Mouse (Mus musculus): Measurements from ENCODE around the gene Noc2l. TPM values are rescaled to one million over a fixed set of nuclear protein-coding genes. Genes with fewer than 3 reads are reported as not detected.

The Noc2l gene
- polyA plus RNA-seq, 1 experiment from 2014 or later = 78.0 TPM

DNA sequence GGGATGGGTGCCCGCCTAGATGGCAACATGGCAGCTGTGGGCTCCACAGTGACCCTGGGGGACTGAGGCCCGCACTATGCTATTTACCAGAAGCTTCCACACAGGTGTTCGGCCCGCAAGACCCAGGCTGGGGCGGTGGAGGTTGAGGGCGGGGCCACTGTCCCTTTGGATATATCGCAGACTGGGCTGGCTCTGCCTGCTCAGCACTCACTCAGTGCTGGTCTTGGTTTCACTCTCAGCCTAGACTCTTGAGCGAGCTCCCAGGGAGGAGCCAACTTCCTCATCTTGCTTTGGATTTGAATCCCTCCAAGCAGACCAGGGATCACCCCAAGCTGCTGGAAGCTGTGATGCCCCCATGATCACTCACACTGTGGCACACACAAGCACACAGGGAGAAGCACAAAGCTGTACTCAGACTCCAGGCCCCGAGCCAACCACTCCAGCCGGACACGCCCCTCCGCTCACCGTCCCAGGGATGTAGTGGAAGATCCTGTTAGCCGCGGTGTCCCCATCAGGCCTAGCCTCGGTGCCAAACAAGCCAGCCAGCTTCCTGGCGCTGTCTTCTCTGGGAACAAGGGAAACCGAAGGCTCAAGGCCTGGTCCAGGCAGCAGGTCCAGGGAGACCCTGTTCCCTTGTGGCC, 7.9 kb upstream of the Noc2l start:
- H3K9me3 ChIP-seq (ENCODE audit: control insufficient read depth, low read length) = no peaks in the 10 kb centered on the region
- DNase-seq (ENCODE audit: low spot score) (no peak), ATAC-seq (ENCODE audit: low FRiP score) (0 out of 2 replicates have a peak, but pooled peaks have one; percentile 15)
- 41% methylated on average over 18 of the region's 18 CpGs for WGBS
- no peaks in the 10 kb centered on the region for H3K27me3 ChIP-seq (ENCODE audit: control insufficient read depth, insufficient read depth, low read length)
- no peak overlapping the region for H3K27ac ChIP-seq (ENCODE audit: low read depth, low read length)
- no peak overlapping the region for H3K9ac ChIP-seq (ENCODE audit: low read depth, low read length)
- no peak overlapping the region for H3K4me3 ChIP-seq (ENCODE audit: low read depth, low read length)
- no peak overlapping the region for H3K4me2 ChIP-seq (replicated peaks; ENCODE audit: low read depth, low read length)
- no peaks in the 10 kb centered on the region for H3K4me1 ChIP-seq (replicated peaks; ENCODE audit: control insufficient read depth, insufficient read depth, low read length)
- H3K36me3 ChIP-seq (ENCODE audit: control insufficient read depth, insufficient read depth, low read length) = peaks cover 18% of the 10 kb centered on the region; the same call in 1 of the 2 replicates

DNA sequence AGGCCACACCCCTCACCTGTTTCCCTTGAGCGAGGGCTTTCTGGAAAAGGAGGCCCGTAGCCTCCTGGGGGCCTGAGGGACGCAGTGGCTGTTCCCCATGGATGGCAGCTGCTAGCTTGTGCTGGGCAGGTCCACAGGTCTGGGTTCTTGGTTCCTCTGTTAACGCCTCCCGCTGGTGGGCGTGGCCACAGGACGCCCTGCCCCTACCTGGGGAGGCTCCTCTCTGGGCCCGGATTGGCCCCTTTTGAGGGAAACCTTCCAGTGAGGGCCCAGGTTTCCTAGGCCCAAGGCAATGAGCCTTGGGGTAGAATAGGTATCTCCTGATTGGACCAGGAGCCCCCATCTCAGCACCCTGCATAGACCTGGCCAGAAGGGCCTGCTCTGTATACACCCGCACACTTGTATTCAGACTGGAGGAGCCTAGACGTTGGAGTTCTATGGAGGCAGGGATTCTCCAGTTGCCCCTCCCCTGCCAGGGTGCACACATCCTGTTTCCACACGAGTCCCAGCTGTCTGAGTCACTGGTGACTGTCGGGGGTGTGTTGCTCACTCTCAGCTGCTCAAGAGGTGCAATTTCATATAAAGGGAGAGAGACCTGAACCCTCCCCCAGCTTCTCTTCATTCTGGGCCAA, 7.3 kb upstream of the Noc2l start:
- Histone ChIP-seq H3K36me3 (ENCODE audit: control insufficient read depth, insufficient read depth, low read length) (peaks cover 18% of the 10 kb centered on the region; the same call in 1 of the 2 replicates), H3K4me3 (ENCODE audit: low read depth, low read length) (no peak overlapping the region), H3K27ac (ENCODE audit: low read depth, low read length) (no peak overlapping the region), H3K9ac (ENCODE audit: low read depth, low read length) (no peak overlapping the region), H3K9me3 (ENCODE audit: control insufficient read depth, low read length) (no peaks in the 10 kb centered on the region), H3K4me2 (replicated peaks; ENCODE audit: low read depth, low read length) (no peak overlapping the region), H3K27me3 (ENCODE audit: control insufficient read depth, insufficient read depth, low read length) (no peaks in the 10 kb centered on the region), H3K4me1 (replicated peaks; ENCODE audit: control insufficient read depth, insufficient read depth, low read length) (0 out of 2 replicates have a peak, but pooled peaks cover 1% of the 10 kb centered on the region)
- WGBS = 28% methylated on average over 12 of the region's 12 CpGs
- ATAC-seq (ENCODE audit: low FRiP score) = 0 out of 2 replicates have a peak, but pooled peaks have one; percentile 15
- DNase-seq (ENCODE audit: low spot score) = no peak

DNA sequence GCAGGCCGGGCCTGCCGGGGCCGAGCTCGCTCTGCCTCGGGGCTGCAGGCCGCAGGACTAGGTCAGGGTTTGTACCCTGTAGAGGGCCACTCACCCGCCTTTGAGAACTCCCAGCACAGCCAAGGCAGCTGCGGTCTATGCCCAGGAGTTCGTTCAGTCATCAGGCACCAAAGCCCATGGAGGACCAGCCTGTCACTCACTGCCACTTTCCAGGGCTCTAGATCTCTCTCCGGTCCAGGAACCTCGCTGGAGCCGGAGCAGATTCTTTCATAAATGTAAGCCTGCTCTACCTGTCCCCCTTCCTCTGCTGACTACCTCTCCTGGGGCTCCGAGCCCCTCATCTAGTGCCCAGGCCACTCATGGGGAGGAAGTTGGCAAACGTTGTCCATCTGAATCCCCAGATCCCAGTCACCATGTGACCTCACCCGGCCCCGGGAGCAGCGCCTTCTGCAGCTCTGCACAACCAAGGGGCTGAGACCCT, 1.7 kb upstream of the Noc2l start:
- Histone ChIP-seq H3K27ac (ENCODE audit: low read depth, low read length) (peak overlapping the region; percentile 74), H3K4me2 (replicated peaks; ENCODE audit: low read depth, low read length) (peak overlapping the region; percentile 87), H3K4me1 (replicated peaks; ENCODE audit: control insufficient read depth, insufficient read depth, low read length) (0 out of 2 replicates have a peak, but pooled peaks cover 3% of the 10 kb centered on the region), H3K4me3 (ENCODE audit: low read depth, low read length) (peak overlapping the region; percentile 65), H3K9me3 (ENCODE audit: control insufficient read depth, low read length) (no peaks in the 10 kb centered on the region), H3K9ac (ENCODE audit: low read depth, low read length) (peak overlapping the region; percentile 48), H3K27me3 (ENCODE audit: control insufficient read depth, insufficient read depth, low read length) (no peaks in the 10 kb centered on the region), H3K36me3 (ENCODE audit: control insufficient read depth, insufficient read depth, low read length) (peaks cover 18% of the 10 kb centered on the region; the same call in 1 of the 2 replicates)
- DNase-seq (ENCODE audit: low spot score) (peak; percentile 47), ATAC-seq (ENCODE audit: low FRiP score) (peak; percentile 33; the same call in 1 of the 2 replicates)
- 2% methylated on average over 17 of the region's 17 CpGs for whole genome bisulfite sequencing

DNA sequence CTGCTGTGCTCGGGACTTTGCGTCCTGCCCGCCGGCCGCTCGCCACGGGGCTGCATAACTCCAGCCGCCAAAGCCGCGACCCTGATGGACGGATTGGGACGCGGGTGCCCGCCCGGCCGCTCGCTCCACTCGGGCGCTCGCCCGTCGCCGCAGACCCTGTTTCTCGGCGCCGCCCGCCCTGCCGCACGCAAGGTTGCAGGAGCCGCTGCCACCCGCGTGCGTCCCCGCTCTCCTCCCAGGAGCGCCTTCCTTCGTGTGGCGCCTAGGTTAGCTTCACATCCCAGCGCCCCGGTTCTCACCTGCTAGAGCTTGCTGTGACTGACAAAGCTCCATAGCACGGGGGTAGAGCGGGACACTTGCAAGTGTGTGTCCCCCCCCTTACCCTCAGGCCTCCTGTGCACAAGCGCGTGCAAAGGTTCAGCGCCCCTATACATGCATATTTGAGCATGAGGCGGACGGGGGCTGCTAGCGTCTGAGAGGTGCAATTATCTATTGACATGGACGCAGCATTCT, 1.1 kb upstream of the Noc2l start, which contains the start of gene Plekhn1:
Plekhn1 (minus strand) TSS at position 157 of the 513 bp plus-strand sequence.
- H3K4me3 ChIP-seq (ENCODE audit: low read depth, low read length) = peak within 1 kb of the TSS; percentile 94
- no peaks in the 10 kb centered on the region for H3K9me3 ChIP-seq (ENCODE audit: control insufficient read depth, low read length)
- ATAC-seq (ENCODE audit: low FRiP score) (peak; percentile 54), DNase-seq (ENCODE audit: low spot score) (peak; percentile 86)
- H3K36me3 ChIP-seq (ENCODE audit: control insufficient read depth, insufficient read depth, low read length) = peaks cover 15% of the 10 kb centered on the region; the same call in 1 of the 2 replicates
- H3K4me2 ChIP-seq (replicated peaks; ENCODE audit: low read depth, low read length) = peak within 1 kb of the TSS; percentile 87
- H3K27me3 ChIP-seq (ENCODE audit: control insufficient read depth, insufficient read depth, low read length) = no peaks in the 10 kb centered on the region
- H3K27ac ChIP-seq (ENCODE audit: low read depth, low read length) = peak within 1 kb of the TSS; percentile 88
- H3K4me1 ChIP-seq (replicated peaks; ENCODE audit: control insufficient read depth, insufficient read depth, low read length) = 0 out of 2 replicates have a peak, but pooled peaks cover 3% of the 10 kb centered on the region
- H3K9ac ChIP-seq (ENCODE audit: low read depth, low read length) = peak within 1 kb of the TSS; percentile 48
- under 1% methylated on average over 31 of the region's 48 CpGs for WGBS

DNA sequence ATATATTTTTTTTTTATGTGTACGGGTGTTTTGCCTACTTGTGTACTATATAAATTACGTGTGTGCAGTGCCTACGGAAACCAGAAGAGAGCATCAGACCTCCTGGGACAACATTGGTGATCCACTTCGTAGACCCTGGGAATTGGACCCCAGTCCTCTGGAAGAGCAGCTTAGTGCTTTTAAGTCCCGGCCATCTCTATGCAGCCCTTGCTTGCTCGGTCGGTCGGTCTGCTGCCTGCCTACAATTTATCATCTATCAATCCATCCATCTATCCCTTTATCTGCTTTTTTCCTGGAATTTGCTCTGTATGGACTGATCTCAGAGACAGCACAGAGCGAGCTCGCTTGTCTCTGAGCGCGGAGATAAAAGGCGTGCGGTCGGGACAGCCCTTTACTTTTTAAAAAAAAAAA, 445 bp upstream of the Noc2l start:
- Histone ChIP-seq H3K27me3 (ENCODE audit: control insufficient read depth, insufficient read depth, low read length) (no peaks in the 10 kb centered on the region), H3K9ac (ENCODE audit: low read depth, low read length) (peak overlapping the region; percentile 44), H3K36me3 (ENCODE audit: control insufficient read depth, insufficient read depth, low read length) (peaks cover 14% of the 10 kb centered on the region; the same call in 1 of the 2 replicates), H3K9me3 (ENCODE audit: control insufficient read depth, low read length) (no peaks in the 10 kb centered on the region), H3K4me3 (ENCODE audit: low read depth, low read length) (peak overlapping the region; percentile 94), H3K27ac (ENCODE audit: low read depth, low read length) (peak overlapping the region; percentile 88; the same call in 1 of the 2 replicates), H3K4me2 (replicated peaks; ENCODE audit: low read depth, low read length) (peak overlapping the region; percentile 50), H3K4me1 (replicated peaks; ENCODE audit: control insufficient read depth, insufficient read depth, low read length) (0 out of 2 replicates have a peak, but pooled peaks cover 3% of the 10 kb centered on the region)
- WGBS = 2% methylated on average over 15 of the region's 15 CpGs
- DNase-seq (ENCODE audit: low spot score) (peak; percentile 70), ATAC-seq (ENCODE audit: low FRiP score) (peak; percentile 34)

DNA sequence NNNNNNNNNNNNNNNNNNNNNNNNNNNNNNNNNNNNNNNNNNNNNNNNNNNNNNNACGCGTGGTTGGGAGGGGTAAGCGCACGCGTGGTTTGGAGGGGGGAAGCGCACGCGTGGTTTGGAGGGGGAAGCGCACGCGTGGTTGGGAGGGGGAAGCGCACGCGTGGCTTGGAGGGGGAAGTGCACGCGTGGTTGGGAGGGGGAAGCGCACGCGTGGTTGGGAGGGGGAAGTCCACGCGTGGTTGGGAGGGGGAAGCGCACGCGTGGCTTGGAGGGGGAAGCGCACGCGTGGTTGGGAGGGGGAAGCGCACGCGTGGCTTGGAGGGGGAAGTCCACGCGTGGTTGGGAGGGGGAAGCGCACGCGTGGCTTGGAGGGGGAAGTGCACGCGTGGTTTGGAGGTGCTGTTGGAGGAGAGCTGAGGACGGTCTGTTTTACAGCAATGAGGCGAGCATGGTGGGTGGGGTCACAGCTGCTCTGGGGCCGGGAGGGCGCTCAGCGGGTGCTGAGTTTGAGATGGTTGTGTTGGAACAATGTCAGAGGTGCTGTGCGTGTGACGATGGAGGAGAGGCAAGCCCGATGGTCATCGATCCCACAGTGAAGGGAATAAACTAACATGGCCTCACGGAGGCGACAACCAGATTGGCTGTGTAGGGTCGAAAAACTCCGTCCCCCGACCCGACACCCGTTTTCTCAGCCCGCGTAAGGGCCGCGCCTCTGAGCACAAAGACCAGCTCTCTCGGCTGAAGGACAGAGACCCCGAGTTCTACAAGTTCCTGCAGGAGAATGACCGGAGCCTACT, 1.0 kb downstream of the Noc2l start:
- Histone ChIP-seq H3K9me3 (ENCODE audit: control insufficient read depth, low read length) (no peaks in the 10 kb centered on the region), H3K9ac (ENCODE audit: low read depth, low read length) (peak overlapping the region; percentile 77), H3K36me3 (ENCODE audit: control insufficient read depth, insufficient read depth, low read length) (peaks cover 6% of the 10 kb centered on the region), H3K27ac (ENCODE audit: low read depth, low read length) (peak overlapping the region; percentile 88), H3K27me3 (ENCODE audit: control insufficient read depth, insufficient read depth, low read length) (no peaks in the 10 kb centered on the region), H3K4me2 (replicated peaks; ENCODE audit: low read depth, low read length) (peak overlapping the region; percentile 50), H3K4me3 (ENCODE audit: low read depth, low read length) (peak overlapping the region; percentile 94), H3K4me1 (replicated peaks; ENCODE audit: control insufficient read depth, insufficient read depth, low read length) (0 out of 2 replicates have a peak, but pooled peaks cover 3% of the 10 kb centered on the region)
- ATAC-seq (ENCODE audit: low FRiP score) (no peak), DNase-seq (ENCODE audit: low spot score) (peak; percentile 45)
- 20% methylated on average over 50 of the region's 60 CpGs for WGBS

DNA sequence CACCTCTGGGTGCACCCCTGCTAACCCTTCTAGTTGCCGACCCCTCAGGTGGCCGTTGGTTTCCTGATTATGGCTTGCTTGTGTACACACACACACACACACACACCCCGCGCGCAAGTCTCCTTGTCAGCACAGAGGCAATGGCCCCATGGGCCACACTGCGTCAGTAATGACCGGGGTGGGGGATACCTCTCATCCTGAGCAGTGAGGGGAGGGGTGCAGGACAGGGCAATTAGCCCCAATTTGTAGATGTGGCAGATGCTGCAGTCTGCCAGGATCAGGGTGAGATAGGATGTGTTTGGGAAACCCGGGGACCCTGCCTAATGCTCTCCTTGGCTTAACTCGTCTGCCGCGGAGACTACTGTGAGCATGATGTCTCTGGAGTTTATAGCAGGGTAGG, 13.8 kb downstream of the Noc2l start:
- DNase-seq (ENCODE audit: low spot score) = no peak
- Histone ChIP-seq H3K27ac (ENCODE audit: low read depth, low read length) (no peak overlapping the region), H3K9me3 (ENCODE audit: control insufficient read depth, low read length) (no peaks in the 10 kb centered on the region), H3K4me3 (ENCODE audit: low read depth, low read length) (no peak overlapping the region), H3K27me3 (ENCODE audit: control insufficient read depth, insufficient read depth, low read length) (peaks cover 11% of the 10 kb centered on the region; the same call in 1 of the 2 replicates), H3K4me1 (replicated peaks; ENCODE audit: control insufficient read depth, insufficient read depth, low read length) (no peaks in the 10 kb centered on the region), H3K9ac (ENCODE audit: low read depth, low read length) (no peak overlapping the region), H3K36me3 (ENCODE audit: control insufficient read depth, insufficient read depth, low read length) (0 out of 2 replicates have a peak, but pooled peaks cover 9% of the 10 kb centered on the region), H3K4me2 (replicated peaks; ENCODE audit: low read depth, low read length) (no peak overlapping the region)
- no peak for ATAC-seq (ENCODE audit: low FRiP score)
- WGBS = 63% methylated on average over 11 of the region's 11 CpGs

DNA sequence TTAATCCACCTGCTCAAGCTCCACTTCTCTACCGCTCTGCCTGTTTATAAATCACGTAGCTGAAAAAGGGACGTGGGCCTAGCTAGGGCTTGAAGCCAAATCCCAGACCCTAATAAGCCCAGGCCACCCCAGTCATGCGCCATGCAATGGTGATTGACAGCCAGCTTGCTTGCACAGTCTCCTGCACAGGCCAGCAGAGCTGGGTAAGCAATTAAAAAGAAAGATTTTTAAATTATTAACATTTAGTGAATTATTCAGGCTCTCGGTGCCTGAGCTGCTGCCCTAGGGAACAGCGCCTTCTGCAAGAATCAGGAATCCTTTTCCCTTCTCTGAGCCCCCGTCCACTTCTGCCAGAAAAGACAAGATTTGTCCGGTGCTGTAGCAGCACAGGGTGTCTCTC, 15.3 kb downstream of the Noc2l start:
- H3K9me3 ChIP-seq (ENCODE audit: control insufficient read depth, low read length) = no peaks in the 10 kb centered on the region
- WGBS = 77% methylated on average over 8 of the region's 8 CpGs
- DNase-seq (ENCODE audit: low spot score) (no peak), ATAC-seq (ENCODE audit: low FRiP score) (no peak)
- H3K27ac ChIP-seq (ENCODE audit: low read depth, low read length) = 0 out of 2 replicates have a peak overlapping the region, but pooled peaks have one; percentile 1
- peaks cover 22% of the 10 kb centered on the region for H3K27me3 ChIP-seq (ENCODE audit: control insufficient read depth, insufficient read depth, low read length)
- no peak overlapping the region for H3K9ac ChIP-seq (ENCODE audit: low read depth, low read length)
- 0 out of 2 replicates have a peak, but pooled peaks cover 8% of the 10 kb centered on the region for H3K36me3 ChIP-seq (ENCODE audit: control insufficient read depth, insufficient read depth, low read length)
- 0 out of 2 replicates have a peak, but pooled peaks cover 2% of the 10 kb centered on the region for H3K4me1 ChIP-seq (replicated peaks; ENCODE audit: control insufficient read depth, insufficient read depth, low read length)
- no peak overlapping the region for H3K4me2 ChIP-seq (replicated peaks; ENCODE audit: low read depth, low read length)
- H3K4me3 ChIP-seq (ENCODE audit: low read depth, low read length) = no peak overlapping the region

Measured in hindbrain, embryonic 11.5 days (tissue).